Mouse (Mus musculus) heart, embryonic 15.5 days (tissue): ENCODE measurements around the gene Kcnv2. TPM values are rescaled to one million over a fixed set of nuclear protein-coding genes. Genes with fewer than 3 reads are reported as not detected.

Source experiments
- ATAC-seq: fragments of 200-750 bp; cut with Nextera tagmentation; replicated peaks from 2 replicates; pipeline ENCODE4 v1.8.0; 2017; ENCODE audit warnings: low read depth, moderate TSS enrichment; ENCODE audit not compliant: insufficient number of reproducible peaks, insufficient read depth, low FRiP score
- H3K27ac ChIP-seq: fragments of 300-500 bp; sonication (generic); 2 replicates; pipeline ENCODE4 v1.5.1; 2015; ENCODE audit warnings: mild to moderate bottlenecking, inconsistent platforms
- H3K27me3 ChIP-seq: fragments of 300-500 bp; sonication (generic); 2 replicates; pipeline ENCODE4 v1.6.1; 2015; ENCODE audit warnings: inconsistent platforms
- H3K36me3 ChIP-seq: fragments of 300-500 bp; sonication (generic); 2 replicates; pipeline ENCODE4 v1.6.1; 2015; ENCODE audit warnings: mild to moderate bottlenecking, inconsistent platforms
- H3K4me1 ChIP-seq: fragments of 300-500 bp; sonication (generic); replicated peaks from 2 replicates; pipeline ENCODE4 v1.6.1; 2015; ENCODE audit warnings: inconsistent platforms
- H3K4me2 ChIP-seq: fragments of 300-500 bp; sonication (generic); 2 replicates; pipeline ENCODE4 v1.6.1; 2015; ENCODE audit warnings: inconsistent platforms, mild to moderate bottlenecking, moderate library complexity
- H3K4me3 ChIP-seq: fragments of 300-500 bp; sonication (generic); 2 replicates; pipeline ENCODE4 v1.5.1; 2015; ENCODE audit warnings: mild to moderate bottlenecking, inconsistent platforms
- H3K9ac ChIP-seq: fragments of 300-500 bp; sonication (generic); 2 replicates; pipeline ENCODE4 v1.6.1; 2015; ENCODE audit warnings: mild to moderate bottlenecking, inconsistent platforms
- H3K9me3 ChIP-seq: fragments of 300-500 bp; sonication (generic); replicated peaks from 2 replicates; pipeline ENCODE4 v1.6.1; 2016; ENCODE audit warnings: inconsistent platforms
- WGBS: fragments of 180-500 bp; shearing (Covaris S2); methylation state at CpG from one replicate; pipeline ENCODE4 v1.1.7; 2015; ENCODE audit warnings: mixed read lengths; 5-methylcytosine and 5-hydroxymethylcytosine counted together
- polyA plus RNA-seq: library from polyadenylated mRNA; unstranded; fragments of >200 nt; fragmentation: Nextera tagmentation; extraction: Ambion mirVana; gene quantifications from 2 replicates; pipeline ENCODE4 v1.2.1, GENCODE M21; 2015

Kcnv2 gene
- polyA plus RNA-seq, 1 experiment from 2014 or later, result 0.03 TPM

DNA sequence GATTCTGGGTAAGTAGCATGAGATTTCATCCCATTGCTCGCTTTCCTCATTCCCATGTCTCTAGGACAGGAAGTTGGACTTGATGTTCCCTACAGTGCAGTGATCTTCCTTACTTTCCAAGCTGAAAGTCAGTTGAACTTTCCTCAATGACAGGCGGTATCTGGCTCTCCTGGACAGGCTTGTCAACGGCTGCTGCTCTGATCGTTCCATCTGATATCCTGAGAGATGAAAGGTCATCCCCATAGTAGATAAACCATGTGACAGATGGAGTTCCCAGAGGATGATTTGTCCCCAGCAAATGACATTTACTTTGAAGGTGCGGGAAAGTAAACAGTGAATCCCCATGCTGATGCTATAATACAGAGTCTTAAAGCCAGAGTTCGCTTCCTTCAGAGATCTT, 3.2 kb downstream of the Kcnv2 start:
- H3K36me3 ChIP-seq, result no peaks in the 10 kb centered on the region
- H3K9me3 ChIP-seq, result no peaks in the 10 kb centered on the region
- WGBS, result 61% methylated on average over 6 of the region's 6 CpGs
- no peak overlapping the region for H3K27ac ChIP-seq
- H3K9ac ChIP-seq, result no peak overlapping the region
- no peak overlapping the region for H3K4me2 ChIP-seq
- H3K4me1 ChIP-seq, result peaks cover 5% of the 10 kb centered on the region; the same call in 1 of the 2 replicates
- H3K4me3 ChIP-seq, result no peak overlapping the region
- no peaks in the 10 kb centered on the region for H3K27me3 ChIP-seq
- no peak for ATAC-seq

GRCm38 (mm10) chr19:27327569-27327968, 5.2 kb downstream of the Kcnv2 start:
- H3K4me2 ChIP-seq, result no peak overlapping the region
- no peak for ATAC-seq
- no peak overlapping the region for H3K9ac ChIP-seq
- 93% methylated on average over 6 of the region's 6 CpGs for WGBS
- H3K9me3 ChIP-seq, result no peaks in the 10 kb centered on the region
- no peaks in the 10 kb centered on the region for H3K27me3 ChIP-seq
- H3K4me3 ChIP-seq, result no peak overlapping the region
- H3K27ac ChIP-seq, result no peak overlapping the region
- H3K36me3 ChIP-seq, result no peaks in the 10 kb centered on the region
- H3K4me1 ChIP-seq, result peaks cover 1% of the 10 kb centered on the region; the same call in 1 of the 2 replicates

DNA sequence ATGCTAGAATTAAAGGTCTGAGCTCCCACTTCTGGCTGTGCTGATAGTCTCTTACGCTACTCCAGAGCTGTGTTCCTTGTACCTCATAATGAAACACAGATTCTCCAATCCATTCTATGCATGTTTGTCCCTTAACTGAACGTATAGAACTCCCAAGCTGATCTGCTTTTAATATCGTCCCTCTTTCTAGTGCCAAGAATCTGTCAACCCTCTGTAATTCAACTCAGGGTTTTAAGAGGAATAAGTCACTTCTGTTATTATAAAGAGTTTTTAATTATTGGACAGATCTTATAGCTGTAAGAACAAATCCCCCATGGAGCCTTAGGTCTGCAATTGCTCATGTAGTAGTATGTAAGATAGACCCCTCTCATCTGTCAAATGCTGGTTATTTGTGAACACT, 5.8 kb downstream of the Kcnv2 start:
- Histone ChIP-seq H3K9ac (no peak overlapping the region), H3K36me3 (no peaks in the 10 kb centered on the region), H3K27ac (no peak overlapping the region), H3K9me3 (no peaks in the 10 kb centered on the region), H3K4me1 (no peaks in the 10 kb centered on the region; the same call in 1 of the 2 replicates), H3K27me3 (0 out of 2 replicates have a peak, but pooled peaks cover 4% of the 10 kb centered on the region), H3K4me2 (no peak overlapping the region), H3K4me3 (no peak overlapping the region)
- ATAC-seq, result no peak
- WGBS, result 60% methylated on average over 3 of the region's 3 CpGs

DNA sequence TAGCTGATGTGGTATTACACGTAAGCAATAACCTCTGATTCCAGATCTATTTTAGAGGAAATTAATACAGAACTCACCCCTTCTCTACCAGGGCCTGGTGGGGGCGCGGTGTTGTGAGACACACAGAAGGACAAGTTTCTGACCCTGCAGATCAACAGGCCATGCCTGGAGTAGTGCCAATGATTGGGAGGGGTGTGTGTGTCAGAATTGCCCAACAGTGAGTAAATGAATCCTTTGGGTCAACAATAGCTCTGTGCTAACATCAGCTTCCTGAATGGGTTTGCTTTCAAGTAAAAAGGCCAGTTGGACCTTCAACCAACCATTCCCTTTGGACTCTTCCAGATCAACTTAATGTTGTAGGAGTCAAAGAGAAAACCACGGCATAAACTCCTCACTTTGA, 6.3 kb downstream of the Kcnv2 start:
- Histone ChIP-seq H3K36me3 (no peaks in the 10 kb centered on the region), H3K27me3 (0 out of 2 replicates have a peak, but pooled peaks cover 8% of the 10 kb centered on the region), H3K4me1 (no peaks in the 10 kb centered on the region; the same call in 1 of the 2 replicates), H3K9me3 (no peaks in the 10 kb centered on the region), H3K4me3 (no peak overlapping the region), H3K27ac (no peak overlapping the region), H3K9ac (no peak overlapping the region), H3K4me2 (no peak overlapping the region)
- ATAC-seq, result no peak
- 76% methylated on average over 4 of the region's 4 CpGs for WGBS

GRCm38 (mm10) chr19:27332207-27332794, 9.9 kb downstream of the Kcnv2 start:
- H3K4me2 ChIP-seq, result no peak overlapping the region
- H3K27me3 ChIP-seq, result 0 out of 2 replicates have a peak, but pooled peaks cover 10% of the 10 kb centered on the region
- no peak overlapping the region for H3K27ac ChIP-seq
- no peak for ATAC-seq
- 64% methylated on average over 6 of the region's 6 CpGs for WGBS
- no peaks in the 10 kb centered on the region; the same call in 1 of the 2 replicates for H3K4me1 ChIP-seq
- no peaks in the 10 kb centered on the region for H3K9me3 ChIP-seq
- no peak overlapping the region for H3K9ac ChIP-seq
- no peak overlapping the region for H3K4me3 ChIP-seq
- no peaks in the 10 kb centered on the region for H3K36me3 ChIP-seq

DNA sequence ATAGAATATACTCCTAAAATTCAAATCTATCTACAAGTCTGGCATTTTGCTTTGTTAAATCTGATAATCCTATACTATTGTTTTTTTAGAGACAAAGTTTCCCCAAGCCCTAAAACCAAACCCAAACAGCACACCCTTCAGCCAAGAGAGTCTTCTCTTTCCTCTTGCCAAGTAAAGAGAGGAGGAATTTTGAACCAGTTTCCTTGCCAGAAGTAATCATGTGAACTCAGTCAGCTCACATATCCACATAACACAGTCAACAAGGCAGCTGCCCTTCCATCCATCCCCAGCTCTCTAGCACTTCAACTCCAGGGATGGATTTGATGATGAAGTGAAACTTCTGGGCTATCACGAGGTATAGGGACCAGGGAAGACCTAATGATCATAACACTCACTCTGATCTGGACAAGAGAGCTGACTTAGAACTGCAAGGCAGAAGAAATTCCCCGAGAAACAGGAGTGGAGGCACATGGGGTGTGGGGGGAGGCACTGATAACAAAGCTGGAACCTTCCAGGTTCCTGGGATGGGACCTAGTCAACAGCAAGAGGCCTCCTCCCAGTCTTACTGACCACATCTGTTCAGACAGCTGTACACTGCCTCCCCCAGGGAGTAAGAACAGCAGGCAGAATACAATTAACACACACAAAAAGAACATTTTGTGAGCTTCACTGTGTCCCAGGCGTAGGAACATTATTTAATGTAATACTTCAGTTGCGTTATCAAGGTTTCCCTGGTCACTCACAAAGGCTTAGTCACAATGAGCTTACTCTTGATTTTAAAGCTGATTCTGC, 13.9 kb downstream of the Kcnv2 start:
- Histone ChIP-seq H3K27me3 (0 out of 2 replicates have a peak, but pooled peaks cover 10% of the 10 kb centered on the region), H3K9ac (no peak overlapping the region), H3K4me2 (no peak overlapping the region), H3K27ac (peak overlapping the region; percentile 18; the same call in 1 of the 2 replicates), H3K4me1 (no peaks in the 10 kb centered on the region), H3K36me3 (no peaks in the 10 kb centered on the region), H3K9me3 (no peaks in the 10 kb centered on the region), H3K4me3 (no peak overlapping the region)
- no peak for ATAC-seq
- WGBS, result 71% methylated on average over 4 of the region's 4 CpGs

GRCm38 (mm10) chr19:27346501-27346900, 24.1 kb downstream of the Kcnv2 start:
- Histone ChIP-seq H3K27ac (no peak overlapping the region), H3K4me1 (0 out of 2 replicates have a peak, but pooled peaks cover 4% of the 10 kb centered on the region), H3K36me3 (no peaks in the 10 kb centered on the region), H3K9ac (no peak overlapping the region), H3K4me2 (no peak overlapping the region), H3K27me3 (no peaks in the 10 kb centered on the region), H3K4me3 (no peak overlapping the region), H3K9me3 (no peaks in the 10 kb centered on the region)
- no peak for ATAC-seq
- WGBS, result 85% methylated on average over 1 of the region's 1 CpGs

GRCm38 (mm10) chr19:27351700-27352099, 29.3 kb downstream of the Kcnv2 start:
- Histone ChIP-seq H3K9me3 (no peaks in the 10 kb centered on the region), H3K4me1 (0 out of 2 replicates have a peak, but pooled peaks cover 7% of the 10 kb centered on the region), H3K27ac (no peak overlapping the region), H3K4me3 (no peak overlapping the region), H3K27me3 (no peaks in the 10 kb centered on the region), H3K4me2 (no peak overlapping the region), H3K36me3 (no peaks in the 10 kb centered on the region), H3K9ac (no peak overlapping the region)
- WGBS, result 52% methylated on average over 6 of the region's 6 CpGs
- no peak for ATAC-seq

DNA sequence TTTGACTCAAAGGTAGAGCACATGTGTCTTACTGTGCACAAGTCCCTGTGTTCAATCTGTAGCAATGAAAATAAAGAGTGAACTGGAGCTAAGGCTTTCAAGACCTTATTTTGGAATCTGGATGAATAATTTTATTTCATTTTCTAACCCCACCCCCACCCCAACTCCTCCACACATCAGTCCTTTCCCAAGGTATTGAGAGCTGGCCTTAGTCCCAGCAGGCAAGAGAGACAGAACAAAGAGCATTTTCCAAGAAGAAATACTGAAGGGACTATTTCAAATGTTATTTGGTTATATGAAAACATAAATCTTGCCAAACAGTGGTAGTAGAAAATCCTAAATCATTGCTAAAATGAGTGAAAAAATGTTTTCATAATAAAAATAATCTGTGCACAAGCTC, 38.0 kb downstream of the Kcnv2 start:
- no peak for ATAC-seq
- H3K4me2 ChIP-seq, result no peak overlapping the region

DNA sequence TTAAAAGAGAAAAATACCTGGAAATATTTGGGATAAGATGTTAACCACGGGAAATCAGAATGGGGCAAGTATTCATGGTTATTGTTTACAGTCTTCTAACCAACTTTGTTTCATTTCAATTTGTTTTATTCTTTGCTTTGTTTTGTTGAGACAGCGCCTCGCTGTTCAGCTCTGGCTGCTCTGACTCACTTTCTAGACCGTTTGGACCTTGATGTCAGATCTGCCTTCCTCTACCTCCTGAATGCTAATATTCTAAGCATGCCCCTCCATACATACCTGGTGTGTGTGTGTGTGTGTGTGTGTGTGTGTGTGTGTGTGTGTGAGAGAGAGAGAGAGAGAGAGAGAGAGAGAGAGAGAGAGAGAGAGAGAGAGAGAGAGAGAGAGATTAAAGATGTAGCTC, 41.5 kb downstream of the Kcnv2 start:
- no peak overlapping the region for H3K9ac ChIP-seq
- peak overlapping the region; percentile 52 for H3K4me2 ChIP-seq
- no peak overlapping the region for H3K27ac ChIP-seq
- 63% methylated on average over 4 of the region's 4 CpGs for WGBS
- H3K4me3 ChIP-seq, result no peak overlapping the region
- ATAC-seq, result no peak
- H3K4me1 ChIP-seq, result peaks cover 7% of the 10 kb centered on the region
- no peaks in the 10 kb centered on the region for H3K9me3 ChIP-seq
- no peaks in the 10 kb centered on the region for H3K36me3 ChIP-seq
- H3K27me3 ChIP-seq, result no peaks in the 10 kb centered on the region

More for the DNA sequence above, 38.0 kb downstream of the Kcnv2 start:
- Histone ChIP-seq H3K27ac (no peak overlapping the region), H3K9ac (no peak overlapping the region), H3K4me3 (no peak overlapping the region), H3K36me3 (no peaks in the 10 kb centered on the region), H3K9me3 (no peaks in the 10 kb centered on the region), H3K27me3 (no peaks in the 10 kb centered on the region), H3K4me1 (peaks cover 7% of the 10 kb centered on the region)

- Histone ChIP-seq H3K9ac (no peak overlapping the region), H3K36me3 (no peaks in the 10 kb centered on the region), H3K9me3 (no peaks in the 10 kb centered on the region), H3K27me3 (no peaks in the 10 kb centered on the region), H3K4me1 (peaks cover 7% of the 10 kb centered on the region), H3K4me2 (peak overlapping the region; percentile 52), H3K27ac (peak overlapping the region; percentile 2), H3K4me3 (peak overlapping the region; percentile 27)
- 12% methylated on average over 8 of the region's 8 CpGs for WGBS
- 0 out of 2 replicates have a peak, but pooled peaks have one; percentile 74 for ATAC-seq
Observed at GRCm38 (mm10) chr19:27364521-27364931, 42.1 kb downstream of the Kcnv2 start.
